Mouse (Mus musculus) left cerebral cortex, postnatal 25 days (tissue): ENCODE data around the gene BC067074. TPM values are rescaled to one million over a fixed set of nuclear protein-coding genes. Genes with fewer than 3 reads are reported as not detected.
"Not testable (repeated sequence)": the region's sequence is repeated elsewhere in the genome, so short reads cannot be mapped to it uniquely, and the experiment has no call there.

ENCODE experiments used
- DNase-seq, 2 experiments: peaks; one replicate each; pipeline ENCODE4 v3.0.0; 2022; ENCODE audit warnings: low spot score in 2 of 2, mixed read lengths in 1 of 2
- intact Hi-C: fragments of 180-260 bp; cut with DNase I; formaldehyde crosslinking; loops from one replicate; pipeline ENCODE4 v1.15.1; 2025
- total RNA-seq, 2 experiments: library from RNA; stranded (reverse); gene quantifications; 2 replicates each; pipeline ENCODE4 v1.2.3; 2021

BC067074 gene
- 1 to 10 TPM in 1 of 2 experiments, under 1 TPM in 1; 0.85 to 1.2 TPM for total RNA-seq

DNA sequence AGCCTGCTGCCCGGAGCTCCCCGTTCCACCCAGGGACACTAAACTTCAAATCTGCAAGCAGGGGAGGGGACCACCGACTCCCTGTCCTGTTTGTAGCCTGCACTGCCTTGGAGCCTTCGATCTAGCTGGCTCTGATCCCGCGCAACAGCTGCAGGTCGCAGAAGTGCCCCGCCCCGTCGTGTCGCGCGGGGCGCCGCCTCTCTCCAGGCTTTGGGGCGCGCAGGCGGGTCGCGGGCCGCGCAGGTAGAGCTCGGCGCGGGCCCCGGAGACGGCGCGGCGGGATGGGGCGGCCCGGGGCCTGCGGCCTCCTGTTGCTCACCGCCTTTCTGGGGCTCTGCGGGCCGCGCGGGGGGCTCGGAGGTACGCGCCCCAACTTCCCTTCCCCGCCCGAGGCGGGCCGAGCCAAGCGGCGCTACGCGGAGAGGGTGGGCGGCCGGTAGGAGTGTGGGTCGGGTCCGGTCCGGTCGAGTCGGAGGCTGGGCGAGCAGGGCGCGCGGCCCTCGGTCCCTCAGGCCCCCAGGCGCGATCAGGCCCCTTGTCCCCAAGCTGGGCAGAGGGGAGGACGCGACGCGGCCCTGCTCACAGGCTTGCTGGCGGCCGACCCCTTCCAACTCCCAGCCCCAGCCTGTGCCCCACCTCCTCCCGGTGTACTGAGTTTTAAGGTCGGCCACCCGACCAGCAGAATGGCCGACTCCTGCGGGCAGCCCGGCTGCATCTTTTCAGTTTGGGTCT, at the start of gene BC067074:
TSS of gene BC067074 (plus strand) at position 185 of the 732 bp plus-strand sequence.
- intact Hi-C loops, result no loop called here
- DNase-seq, result no peak

DNA sequence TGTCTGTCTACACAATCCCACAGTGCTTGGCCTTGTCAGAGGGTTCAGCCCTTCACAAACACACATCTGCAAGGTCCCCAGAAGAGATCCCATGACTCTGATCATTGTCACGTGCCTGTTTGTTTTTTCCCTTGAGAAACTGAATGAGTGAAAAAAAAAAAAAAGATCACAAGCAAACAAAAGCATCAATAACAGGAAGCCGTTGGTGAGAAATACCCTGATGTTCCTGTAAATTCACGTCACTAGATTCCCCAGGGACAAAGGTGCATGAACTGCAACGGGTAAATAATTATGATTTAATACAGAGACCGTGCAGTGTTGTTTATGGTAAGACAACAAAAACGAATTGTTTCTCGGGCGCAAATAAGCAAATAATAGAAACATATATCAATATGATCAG, 47.9 kb upstream of the BC067074 start:
- intact Hi-C loops, result no loop called here
- no peak for DNase-seq

GRCm38 (mm10) chr13:113252580-113252979, 40.4 kb upstream of the BC067074 start:
- DNase-seq, intact Hi-C loops: not testable (repeated sequence)

- DNase-seq, result no peak
- intact Hi-C loops, result no loop called here
Observed at GRCm38 (mm10) chr13:113256766-113257165, 36.2 kb upstream of the BC067074 start.

DNA sequence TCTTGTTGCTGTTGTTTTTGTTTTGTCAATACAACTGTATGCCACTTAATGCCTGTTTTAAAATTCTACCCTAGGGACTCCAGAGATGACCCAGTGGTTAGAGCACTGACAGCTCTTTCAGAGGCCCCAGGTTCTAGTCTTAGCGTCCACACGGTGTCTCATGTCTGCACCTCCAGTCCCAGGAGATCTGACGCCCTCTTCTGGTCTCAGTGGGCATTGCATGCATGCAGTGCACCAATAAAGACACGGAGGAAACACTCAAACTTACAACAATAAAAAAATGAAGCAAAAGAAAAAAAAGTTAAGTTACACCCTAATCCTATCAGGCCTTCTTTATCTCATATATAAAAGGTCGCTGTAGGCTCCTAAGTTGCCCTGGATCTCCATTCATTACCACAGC, 35.8 kb upstream of the BC067074 start:
- intact Hi-C loops, result no loop called here
- no peak for DNase-seq

GRCm38 (mm10) chr13:113259237-113259636, 33.7 kb upstream of the BC067074 start:
- intact Hi-C loops, result no loop called here
- DNase-seq, result no peak

GRCm38 (mm10) chr13:113262822-113263221, 30.1 kb upstream of the BC067074 start:
- intact Hi-C loops, result no loop called here
- DNase-seq, result peak; percentile 27 to 73

GRCm38 (mm10) chr13:113265257-113265656, 27.7 kb upstream of the BC067074 start:
- DNase-seq, result peak; percentile 51 to 70
- intact Hi-C loops, result loop anchor here (5.0 kb wide), 2 partner anchors 352 to 602 kb away; partner anchors contain the start of gene Snx18

GRCm38 (mm10) chr13:113266495-113266951, 26.4 kb upstream of the BC067074 start:
- intact Hi-C loops, result loop anchor here (1.0 to 5.0 kb wide), 3 partner anchors 221 to 601 kb away; partner anchors contain the start of gene Snx18
- peak; percentile 70 to 76 for DNase-seq

DNA sequence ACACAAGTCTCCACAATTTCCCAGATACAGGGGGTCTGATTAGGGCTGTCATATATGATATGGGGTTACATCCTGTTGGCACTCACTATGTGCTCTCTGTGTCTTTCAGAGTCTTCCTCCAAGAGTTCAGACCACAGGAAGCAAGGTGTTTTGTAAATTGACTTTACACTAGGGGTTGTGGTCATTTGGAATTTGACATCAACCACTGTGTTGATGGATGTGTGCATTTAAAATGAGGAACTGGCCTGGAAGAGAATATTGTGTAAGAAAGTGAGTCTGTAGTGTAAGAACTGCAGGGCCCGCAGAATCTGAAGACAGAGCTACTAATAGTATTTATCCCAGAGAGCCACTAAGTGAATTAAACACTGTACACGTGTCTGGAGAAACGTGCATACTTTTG, 25.8 kb upstream of the BC067074 start:
- intact Hi-C loops, result loop anchor here (5.0 kb wide), 2 partner anchors 350 to 600 kb away; partner anchors contain the start of gene Snx18
- DNase-seq, result no peak

DNA sequence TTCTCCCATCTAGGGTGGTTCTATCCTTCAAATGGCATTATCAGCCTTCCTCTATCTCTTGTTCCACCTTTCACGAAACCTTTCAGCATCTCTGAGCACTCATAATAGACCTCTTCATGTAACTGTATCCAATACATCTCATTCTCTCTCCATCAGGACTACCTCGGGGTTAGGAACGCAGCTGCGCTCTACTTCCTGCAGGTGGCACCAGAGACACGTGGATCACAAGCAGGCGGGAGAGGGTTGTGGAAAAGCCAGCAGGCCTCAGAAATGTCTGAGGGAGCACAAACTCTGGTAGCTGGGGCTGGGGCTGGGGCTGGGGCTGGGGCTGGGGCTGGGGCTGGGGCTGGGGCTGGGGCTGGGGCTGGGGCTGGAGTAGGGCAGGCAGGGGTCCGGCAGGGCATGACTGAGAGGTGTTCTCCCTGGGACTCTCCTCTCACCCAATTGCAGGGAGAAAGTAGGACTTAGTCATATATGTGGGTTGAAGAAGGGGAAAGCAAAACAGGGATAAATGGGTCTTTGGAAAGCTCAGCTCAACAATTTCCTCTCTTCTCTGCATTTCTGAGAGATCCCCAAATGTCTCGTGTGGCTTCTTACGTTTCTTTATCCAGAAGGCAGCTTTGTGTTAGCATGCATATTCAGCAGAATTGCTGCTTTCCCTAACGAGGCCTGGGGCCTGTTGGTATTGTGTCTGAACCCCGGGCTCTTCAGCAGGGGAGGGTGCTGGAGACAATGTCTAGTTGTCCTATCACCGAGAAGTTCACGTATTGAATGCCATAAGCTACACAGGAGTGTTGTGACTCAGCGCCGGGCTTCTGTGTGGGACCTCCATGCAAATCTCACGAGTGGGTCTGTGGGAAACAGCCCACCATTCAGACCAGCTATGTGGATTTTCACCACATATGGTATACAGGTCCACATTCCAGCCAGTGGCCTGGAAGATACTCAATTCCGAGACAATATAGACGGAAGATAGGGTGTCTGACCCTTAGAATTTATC, 22.9 kb upstream of the BC067074 start:
- intact Hi-C loops, result loop anchor here (5.0 kb wide), 3 partner anchors 47 to 597 kb away; partner anchors contain the start of gene Snx18
- peak; percentile 84 to 89 for DNase-seq

- no peak for DNase-seq
- intact Hi-C loops, result loop anchor here (5.0 kb wide), 1 partner anchor 46 kb away; no protein-coding TSS in a partner anchor
Observed at GRCm38 (mm10) chr13:113271189-113271588, 21.8 kb upstream of the BC067074 start.

DNA sequence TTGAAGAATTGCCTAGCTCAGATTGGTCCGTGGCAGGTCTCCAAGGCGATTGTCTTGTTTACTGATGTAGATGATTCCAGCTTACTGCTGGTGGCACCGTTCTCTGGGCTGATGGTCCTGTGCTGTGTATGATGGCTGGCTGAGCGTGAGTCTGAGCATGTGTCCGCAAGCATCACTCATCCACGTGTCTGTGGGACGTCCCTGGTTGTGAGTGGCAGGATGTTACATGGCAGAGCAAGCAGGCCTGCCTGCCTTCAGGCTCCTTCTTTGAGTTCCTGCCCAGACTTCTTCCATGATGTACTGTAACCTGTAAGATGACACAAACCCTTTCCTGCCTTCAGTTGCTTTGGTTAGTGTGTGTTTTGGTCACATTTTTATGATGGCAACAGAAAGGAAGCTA, 5.8 kb upstream of the BC067074 start:
- intact Hi-C loops, result no loop called here
- no peak for DNase-seq

DNA sequence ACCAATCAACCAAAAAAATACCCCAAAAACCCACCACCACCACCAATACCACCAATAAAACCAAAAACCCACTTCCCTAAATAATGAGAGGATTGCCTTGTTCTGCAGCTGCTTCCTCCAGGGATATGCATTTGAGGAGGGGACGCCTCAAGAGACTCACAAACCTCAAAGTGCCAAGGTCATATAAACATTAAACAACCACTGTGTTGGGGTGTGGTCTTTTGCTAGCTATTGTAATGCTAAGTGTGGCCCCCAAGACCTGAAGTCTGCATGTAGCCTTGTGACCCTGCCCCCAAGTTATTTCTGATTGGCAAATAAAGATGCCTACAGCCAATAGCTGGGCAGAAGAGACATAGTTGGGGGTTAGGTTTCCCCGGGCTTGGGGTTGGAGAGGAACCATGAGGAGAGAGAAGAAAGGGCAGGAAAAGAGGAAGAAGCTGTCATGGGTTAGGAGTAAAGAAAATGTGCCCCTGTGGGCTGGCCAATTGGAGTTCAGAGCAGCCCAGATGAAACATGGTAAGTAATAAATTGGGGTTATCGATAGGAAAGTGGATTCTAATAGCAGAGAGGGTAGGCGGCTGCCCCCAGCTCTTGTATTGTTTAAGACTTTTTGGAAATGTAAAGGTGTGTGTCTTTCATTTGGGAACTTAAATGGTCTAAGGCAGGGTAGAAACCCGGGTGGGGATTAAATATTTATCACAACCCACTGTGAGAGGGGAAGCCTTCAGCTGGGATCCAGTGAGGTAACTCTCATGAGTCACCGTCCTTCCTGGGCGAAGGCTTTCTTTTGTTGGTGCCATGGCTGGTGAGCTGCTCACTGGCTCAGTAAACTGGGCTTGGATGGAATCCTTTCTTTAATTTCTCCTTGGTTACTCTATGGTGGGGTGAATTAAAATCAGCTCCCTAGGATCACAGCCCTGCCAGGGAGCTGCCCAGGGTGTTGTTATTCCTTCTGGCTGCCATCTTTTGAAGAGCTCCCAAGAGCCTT, 4.5 kb upstream of the BC067074 start:
- DNase-seq, result no peak
- intact Hi-C loops, result no loop called here

- intact Hi-C loops, result no loop called here
Observed at GRCm38 (mm10) chr13:113289760-113290159, 3.2 kb upstream of the BC067074 start.

GRCm38 (mm10) chr13:113292001-113292400, 958 bp upstream of the BC067074 start:
- DNase-seq, result peak in 1 of 2 experiments; percentile 13
- intact Hi-C loops, result no loop called here

More at GRCm38 (mm10) chr13:113289760-113290159, 3.2 kb upstream of the BC067074 start:
- no peak for DNase-seq

DNA sequence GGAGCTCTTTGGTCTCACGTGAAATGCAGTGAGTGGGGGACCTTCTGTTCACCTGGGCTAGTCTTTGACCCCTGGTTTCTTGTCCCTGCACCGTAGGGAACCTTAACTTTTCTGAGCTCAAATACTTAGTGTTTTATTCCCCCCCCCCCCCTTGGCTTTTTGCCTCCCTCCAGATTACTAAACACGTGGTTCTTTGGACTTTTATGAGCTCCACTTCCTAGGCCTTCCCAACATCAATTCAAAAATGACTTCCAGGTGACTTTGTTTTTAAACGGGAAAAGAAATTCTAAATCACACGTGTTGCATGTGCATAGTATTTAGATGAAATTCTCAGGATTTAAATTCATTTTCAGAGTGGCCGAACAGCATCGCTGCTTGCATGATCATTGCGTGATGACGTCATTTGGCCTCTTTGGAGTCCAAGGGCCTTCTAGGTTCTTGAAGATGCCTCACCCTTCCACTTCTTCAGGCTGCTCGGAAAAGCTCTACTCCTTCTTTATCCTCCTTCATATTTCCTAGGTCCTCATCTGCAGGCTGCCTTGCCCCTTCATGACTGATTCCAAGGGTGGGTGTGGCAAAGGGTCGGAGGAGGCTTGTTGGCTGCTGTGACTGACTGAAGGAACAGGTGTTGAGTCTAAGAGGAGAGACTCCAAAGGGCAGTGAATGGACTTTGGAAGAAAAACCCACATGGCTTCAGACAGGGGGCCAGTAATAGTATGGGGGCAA, 911 bp downstream of the BC067074 start:
- intact Hi-C loops, result no loop called here
- no peak for DNase-seq

- no peak for DNase-seq
- intact Hi-C loops, result no loop called here
Observed at GRCm38 (mm10) chr13:113295817-113296485, 3.0 kb downstream of the BC067074 start.
